Mouse (Mus musculus): ENCODE data around the gene Cyb5r3.
A peak's percentile ranks its signal among the peaks of the same experiment; 100 is the strongest.
"Not testable (repeated sequence)": the region's sequence is repeated elsewhere in the genome, so short reads cannot be mapped to it uniquely, and the experiment has no call there.

Cyb5r3 gene

DNA sequence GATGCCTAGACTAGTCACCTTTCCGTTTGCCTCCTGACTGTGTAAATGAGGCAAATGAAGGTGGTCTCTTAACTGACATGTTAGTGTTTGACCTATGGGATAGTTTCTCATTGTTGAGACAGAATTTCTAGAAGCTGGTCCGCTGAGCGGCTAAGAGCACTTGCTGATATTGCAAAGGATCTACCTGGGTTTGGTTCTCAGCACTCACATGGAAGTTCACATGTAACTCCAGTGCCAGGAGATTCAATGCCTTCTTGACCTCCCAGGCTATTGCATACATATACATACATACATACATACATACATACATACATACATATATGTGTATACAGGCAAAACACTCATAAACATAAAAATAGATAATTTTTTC lies 22.3 kb downstream of the Cyb5r3 start:
- no peak for DNase-seq (ENCODE audit: low spot score)

DNA sequence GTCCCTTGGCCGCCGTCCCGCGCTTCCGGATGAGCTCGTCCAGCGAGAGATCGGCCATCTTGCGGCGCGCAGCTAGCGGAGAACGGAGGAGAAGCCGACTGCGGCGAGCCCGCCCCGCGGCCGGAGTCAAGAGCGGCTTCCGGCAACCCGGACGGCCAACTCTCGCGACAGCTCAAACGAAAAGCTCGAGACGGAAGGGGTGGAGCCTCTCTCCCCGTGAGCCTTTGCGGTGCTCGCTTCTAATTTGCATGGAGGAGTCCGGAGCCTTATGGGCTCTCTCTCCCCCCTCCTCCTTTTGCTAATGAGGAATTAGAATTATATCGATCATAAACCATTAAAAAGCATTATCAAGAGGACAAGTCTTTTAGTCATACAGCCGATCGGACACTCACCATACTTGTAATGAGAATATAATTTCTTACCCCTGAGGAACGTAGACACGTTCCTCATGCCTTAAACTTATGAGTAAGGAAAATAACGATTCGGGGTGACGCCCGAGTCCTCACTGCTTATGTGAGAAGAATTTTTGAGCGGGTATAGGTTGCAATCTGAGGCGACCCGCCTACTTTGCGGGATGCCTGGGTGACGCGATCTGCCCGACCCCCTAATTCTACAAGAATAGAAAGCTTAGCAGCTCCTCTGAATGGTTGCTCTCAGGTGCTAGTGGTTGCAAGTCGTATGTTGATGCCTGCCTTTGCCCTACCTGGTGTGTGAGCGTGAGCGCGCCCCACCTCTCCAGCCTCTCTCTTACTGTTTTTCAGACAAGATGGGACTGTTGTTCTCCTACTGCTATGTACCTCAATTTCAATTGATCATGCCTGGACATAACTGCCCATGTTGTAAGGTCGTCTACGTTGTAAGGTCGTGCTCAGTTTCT lies 23.0 kb downstream of the Cyb5r3 start, which contains the start of gene Poldip3:
Gene Poldip3, minus strand, starts transcription at position 189 of the 877 bp plus-strand sequence.
- DNase-seq (ENCODE audit: low spot score): peak; percentile 99

DNA sequence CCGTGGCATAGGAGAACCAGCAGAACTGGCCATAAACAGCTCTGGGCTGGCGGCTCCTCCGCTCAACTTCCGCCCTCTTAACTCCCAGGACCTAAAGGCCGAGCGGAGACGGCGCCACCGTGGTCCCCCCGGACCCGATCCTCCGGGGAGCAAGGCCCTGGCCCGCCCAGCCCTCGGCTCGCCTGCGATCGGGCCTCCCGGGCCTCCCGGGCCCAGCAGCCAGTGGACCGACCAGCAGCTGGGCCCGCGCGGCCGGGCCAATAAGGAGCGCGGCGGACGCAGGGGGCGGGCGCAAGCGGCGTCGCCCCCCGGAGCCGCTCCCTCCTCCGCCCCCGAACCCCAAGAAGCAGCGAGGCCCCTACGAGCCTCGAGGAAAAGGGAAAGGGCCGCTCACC lies 23.6 kb downstream of the Cyb5r3 start:
- DNase-seq (ENCODE audit: low spot score): no peak

DNA sequence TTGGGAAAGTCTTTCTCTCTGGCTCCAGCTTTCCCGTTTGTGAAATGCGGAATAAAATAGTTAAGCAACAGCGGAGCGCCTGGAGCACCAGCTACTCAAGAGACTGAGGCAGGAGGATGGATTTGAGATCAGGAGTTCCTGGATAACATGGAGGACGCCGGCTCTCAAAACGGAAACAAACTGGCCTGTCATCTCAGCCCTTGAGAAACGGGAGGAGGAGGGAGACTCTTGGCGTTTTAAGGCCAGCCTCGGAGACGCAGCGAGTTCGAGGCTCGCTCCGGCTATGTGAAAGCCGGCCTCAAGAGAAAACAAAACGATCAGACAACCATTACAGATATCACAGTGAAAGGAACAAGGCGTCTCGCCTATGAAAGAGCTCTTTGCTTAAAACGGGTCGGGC lies 24.0 kb downstream of the Cyb5r3 start:
- DNase-seq (ENCODE audit: low spot score): peak; percentile 17

DNA sequence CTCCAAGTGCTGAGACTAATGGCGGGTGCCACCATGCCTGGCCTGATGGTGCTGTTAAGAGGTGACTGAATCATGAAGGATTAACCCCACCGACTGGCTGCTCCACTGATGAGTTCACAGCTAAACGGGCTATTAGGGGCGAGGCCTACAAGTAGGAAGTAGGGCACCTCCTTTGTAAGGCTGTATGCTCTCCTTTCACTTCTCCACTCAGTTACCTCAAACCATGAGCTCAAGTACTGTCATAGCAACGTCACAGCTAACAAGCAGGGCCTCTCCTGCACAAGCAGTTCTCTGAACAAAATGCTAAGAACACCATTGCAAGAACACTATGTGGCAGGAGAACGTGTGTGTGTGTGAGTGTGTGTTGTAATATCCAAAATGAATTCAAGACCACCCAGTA lies 26.9 kb downstream of the Cyb5r3 start:
- DNase-seq (ENCODE audit: low spot score): no peak

DNA sequence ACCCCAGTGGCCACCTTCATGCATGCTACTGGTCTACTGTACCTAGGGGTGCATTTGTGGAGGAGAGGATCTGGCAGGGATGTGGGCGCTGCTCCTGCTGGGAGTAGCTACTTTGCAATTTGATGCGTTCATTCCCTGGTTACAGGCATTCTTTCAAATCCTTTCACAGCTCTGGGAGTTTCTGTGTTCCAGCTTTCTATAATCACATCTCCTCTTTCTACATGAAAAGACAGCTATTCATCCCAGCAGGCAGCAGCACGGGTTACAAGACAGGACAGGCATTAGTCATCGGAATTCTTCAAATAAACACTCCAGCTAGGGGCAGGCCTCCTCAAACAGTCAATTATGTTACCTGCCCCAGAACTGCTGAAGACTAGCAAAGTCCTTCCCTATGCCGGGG lies 29.5 kb downstream of the Cyb5r3 start:
- DNase-seq (ENCODE audit: low spot score): no peak

DNA sequence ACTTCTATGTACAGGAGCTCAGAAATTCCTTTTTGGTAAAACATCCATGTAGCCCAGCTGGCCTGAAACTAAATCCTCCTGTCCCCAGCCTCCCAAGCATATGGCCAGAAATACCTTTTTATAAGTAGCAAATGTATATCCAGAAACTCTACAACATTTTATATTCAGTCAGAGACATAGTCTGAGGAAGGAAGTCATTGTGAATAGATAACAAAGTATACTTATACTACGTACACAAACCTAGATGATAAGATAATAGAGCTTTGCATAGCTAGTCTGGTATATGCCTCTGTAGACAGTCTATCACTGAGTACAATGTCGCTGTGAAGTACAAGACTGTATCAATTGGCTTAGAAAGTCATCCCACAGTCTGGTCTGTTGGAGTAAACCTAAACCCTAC lies 36.7 kb downstream of the Cyb5r3 start:
- DNase-seq (ENCODE audit: low spot score): no peak

DNA sequence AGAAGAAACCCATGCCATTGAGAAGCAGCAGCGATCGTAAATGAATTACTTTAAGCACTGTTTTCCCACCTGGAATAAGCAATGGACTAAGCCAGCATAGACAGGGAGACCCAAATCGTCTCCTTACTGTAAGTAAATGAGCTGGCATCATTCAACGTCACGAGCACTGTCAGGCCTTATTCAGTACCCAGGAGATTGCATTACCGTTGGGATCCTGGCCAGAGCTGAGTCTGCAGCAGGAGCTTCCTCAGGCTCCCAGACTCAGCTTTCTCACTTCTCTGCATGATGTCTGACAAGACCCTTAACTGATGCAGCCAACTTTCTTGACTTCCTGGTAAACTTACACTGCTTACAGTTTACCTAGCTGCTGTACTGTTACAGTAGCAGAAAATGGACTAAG lies 37.7 kb downstream of the Cyb5r3 start:
- DNase-seq (ENCODE audit: low spot score): no peak

DNA sequence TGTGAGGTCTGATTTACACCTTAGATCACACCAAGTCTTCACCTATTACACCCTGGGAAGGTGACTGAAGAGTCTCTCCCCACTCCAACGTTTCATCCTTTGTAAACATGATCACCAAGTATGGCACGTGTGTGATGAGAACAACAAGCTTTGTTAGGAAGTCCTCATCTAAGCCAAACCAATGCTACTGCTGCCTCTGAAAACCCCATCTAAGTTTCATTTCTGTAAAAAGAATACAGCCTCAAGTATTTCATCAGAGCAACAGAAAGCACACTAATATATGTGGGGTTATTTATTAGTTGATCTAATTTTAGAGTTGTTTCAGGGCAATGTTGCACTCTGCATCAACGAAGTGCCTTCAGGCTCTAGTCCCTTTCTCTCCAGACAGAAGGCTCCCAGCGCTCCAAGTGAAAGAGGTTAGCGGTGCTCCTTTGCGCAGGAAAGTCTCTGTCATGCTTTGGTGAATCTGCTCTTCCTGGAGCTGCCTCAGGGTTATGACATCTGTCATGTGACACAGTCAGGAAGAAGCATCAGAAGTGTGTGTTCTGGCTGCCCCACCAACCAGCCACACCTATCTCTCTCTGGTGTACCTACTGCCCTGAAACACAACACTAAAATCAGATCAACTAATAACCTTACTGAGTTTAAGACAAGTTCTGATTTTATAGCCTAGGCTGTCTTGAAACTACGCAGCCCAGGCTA lies 42.7 kb downstream of the Cyb5r3 start:
- no peak for DNase-seq (ENCODE audit: low spot score)

DNA sequence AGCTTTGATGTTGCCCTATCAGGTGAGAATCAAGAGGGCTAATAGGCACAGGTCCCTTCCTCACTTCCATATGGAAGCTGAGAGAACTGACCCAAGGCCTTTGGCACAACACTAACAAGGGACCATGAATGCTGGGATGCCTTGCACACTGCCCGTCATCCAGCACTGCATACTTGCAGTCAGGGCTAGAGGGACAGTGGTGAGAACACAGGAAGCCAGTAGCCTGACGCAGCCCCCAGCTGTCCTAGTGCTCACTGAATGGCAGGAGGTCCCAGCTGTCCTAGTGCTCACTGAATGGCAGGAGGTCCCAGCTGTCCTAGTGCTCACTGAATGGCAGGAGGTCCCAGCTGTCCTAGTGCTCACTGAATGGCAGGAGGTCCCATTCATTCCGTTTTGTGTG lies 45.4 kb downstream of the Cyb5r3 start:
- not testable (repeated sequence) for DNase-seq (ENCODE audit: low spot score)

DNA sequence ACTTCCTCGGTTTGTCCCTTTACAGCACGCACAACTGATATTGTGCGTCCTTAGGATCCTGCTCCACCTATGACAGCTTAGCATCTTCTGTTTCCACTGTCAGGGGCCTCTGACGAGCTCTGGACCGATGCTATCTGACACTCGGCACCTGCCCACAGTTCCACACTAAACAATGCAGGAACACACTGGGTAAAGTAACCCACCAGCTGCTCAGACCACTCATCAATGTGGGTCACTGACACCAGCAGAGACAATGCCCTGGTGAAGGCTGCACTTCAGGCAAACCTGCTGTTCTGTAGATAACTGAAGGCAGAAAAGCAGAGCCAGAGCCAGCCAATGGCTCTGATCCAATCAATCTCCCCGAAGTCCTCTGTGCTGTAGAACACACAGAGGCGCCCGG lies 45.8 kb downstream of the Cyb5r3 start:
- no peak for DNase-seq (ENCODE audit: low spot score)

DNA sequence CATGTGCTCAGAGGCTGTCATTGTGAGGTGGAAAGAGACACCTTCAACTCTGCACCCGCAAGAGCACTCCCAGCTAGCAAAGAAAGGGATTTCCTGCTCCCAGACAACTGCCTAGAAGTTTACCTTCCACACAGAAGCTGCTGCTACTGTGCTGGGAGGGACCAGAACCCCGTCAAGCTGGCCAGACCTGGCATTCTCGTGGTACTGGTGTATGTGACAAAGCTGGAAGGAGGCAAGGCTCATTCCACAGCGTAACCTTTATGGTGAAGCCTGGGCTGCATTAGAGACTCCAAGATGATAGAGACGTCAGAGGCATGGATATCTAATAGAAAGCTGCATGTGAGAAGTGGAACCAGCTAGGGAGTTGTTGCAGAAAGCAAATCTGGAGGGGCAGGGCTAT lies 47.8 kb downstream of the Cyb5r3 start:
- no peak for DNase-seq (ENCODE audit: low spot score)

DNA sequence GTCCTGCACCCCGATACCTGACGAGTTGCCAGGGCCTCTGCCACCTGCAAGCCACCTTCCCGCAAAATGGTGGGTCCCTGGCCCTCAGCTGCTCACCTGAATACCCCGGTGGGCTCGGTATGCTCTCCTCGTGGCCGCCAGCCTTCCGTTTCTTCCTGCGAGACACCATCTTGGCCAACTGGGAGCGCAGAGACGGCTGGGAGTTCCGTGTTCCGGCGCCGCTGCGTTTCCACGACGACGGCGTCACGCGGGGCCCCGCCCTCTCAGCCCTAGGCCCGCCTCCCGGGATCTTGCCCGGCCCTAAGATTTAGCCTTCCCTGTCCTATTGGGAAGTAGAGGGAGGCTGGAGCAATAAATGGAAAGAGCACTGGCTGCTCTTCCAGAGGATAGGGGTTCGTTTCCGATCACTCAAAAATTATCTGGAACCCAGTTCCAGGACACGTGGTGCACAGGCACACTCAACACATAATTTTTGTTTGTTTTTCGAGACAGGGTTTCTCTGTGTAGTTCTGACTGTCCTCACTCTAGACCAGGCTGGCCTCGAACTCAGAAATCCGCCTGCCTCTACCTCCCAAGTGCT lies 49.7 kb downstream of the Cyb5r3 start, which contains the start of gene Rrp7a:
Gene Rrp7a, minus strand, starts transcription at position 236 of the 580 bp plus-strand sequence.
- peak; percentile 78 for DNase-seq (ENCODE audit: low spot score)

DNA sequence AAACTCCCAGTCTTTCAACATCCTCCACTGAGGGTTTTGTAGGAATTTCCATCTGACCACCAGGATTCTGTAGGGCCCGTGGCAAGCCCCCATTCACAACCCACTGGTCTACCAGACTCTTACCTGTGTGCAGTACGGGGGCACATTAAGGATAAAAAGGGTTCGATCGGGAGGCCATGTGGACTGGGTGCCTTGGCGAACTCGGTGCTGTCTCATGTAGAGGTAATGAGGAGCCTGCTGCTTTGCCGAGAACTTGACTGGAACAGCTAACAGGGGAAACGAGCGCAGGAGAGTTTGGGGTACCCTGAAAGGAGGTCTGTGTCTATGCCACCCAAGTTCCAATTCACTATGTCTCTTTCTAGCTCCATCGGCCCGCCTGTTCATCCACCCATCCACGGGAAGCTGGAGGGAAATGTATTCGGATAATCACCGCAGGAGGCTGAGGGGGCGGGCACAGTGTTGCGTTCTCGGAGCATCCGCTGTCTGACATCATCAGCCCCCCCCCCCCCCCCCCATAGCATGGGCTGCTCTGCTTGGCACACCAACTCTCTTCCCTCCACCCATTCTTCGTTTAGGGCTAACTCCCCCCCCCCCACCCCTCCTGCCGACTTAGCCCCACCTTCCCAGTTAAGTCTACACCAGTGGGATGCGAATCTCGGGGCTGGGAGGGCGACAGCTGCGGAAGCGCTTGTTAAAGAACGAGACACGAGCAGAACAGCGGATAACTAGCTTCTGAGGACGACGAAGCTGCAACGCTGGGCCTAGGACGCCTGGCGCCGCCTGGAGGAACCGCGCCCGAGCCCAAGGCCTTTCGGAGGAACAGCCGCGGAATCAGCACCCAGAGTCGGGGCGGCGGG lies 50.5 kb downstream of the Cyb5r3 start:
- peak; percentile 14 for DNase-seq (ENCODE audit: low spot score)

DNA sequence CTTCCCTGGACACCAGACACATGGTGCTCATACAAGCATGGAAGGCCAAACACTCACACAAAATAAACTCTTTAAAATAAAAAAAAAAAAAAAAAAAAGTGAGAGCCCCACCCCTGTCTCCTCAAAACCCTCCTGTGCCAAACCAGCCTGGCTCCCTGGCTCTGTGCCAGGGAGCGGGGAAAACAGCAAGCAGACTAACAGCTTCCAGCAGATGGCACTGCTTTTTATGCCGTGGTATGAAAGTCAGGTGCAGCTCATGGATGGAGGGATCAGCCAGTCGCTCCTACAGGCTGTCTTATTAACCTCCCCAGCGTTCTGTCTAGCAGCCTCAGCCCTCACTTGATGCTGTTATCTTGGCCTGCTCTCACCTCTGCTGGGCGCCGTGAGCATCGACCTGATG lies 54.0 kb downstream of the Cyb5r3 start:
- no peak for DNase-seq (ENCODE audit: low spot score)

DNA sequence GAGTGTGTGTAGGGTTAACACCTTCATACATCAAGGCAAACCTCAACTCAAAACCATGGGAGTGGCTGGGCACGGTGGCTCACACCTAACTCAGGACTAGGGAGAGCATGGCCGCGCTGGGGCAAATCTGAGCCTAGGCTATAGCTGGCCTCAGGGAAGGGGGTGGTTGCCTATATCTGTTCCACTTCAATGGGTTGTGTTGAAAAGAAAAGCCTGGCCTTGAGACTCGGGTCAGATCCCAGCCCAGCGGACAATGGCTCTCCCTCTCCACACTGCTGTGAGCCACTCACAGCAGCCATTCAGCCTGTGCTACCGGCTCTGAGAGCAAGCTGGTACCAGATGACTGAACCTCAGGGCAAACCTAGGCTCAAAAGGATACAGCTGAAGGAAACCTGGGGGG lies 57.3 kb downstream of the Cyb5r3 start:
- no peak for DNase-seq (ENCODE audit: low spot score)

DNA sequence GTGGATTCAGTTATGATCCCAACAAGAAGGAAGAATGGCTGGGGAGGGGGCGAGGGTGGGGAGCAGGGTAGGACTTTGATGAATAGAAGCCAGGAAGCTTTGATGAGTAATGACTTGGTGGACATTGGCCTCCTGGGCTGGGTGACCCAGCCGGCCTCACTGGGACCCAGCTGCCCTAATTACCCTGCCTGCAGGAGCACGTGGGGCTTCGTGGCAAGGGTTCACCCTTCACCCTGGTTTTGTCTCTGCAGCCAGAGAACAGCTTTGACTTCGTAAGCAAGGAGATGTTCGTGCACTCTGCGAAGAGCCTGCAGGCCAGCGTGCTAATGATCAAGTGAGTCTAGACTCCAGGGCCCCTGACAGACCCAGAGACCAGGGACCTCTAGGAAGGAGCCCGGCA lies 58.3 kb downstream of the Cyb5r3 start:
- DNase-seq (ENCODE audit: low spot score): no peak

DNA sequence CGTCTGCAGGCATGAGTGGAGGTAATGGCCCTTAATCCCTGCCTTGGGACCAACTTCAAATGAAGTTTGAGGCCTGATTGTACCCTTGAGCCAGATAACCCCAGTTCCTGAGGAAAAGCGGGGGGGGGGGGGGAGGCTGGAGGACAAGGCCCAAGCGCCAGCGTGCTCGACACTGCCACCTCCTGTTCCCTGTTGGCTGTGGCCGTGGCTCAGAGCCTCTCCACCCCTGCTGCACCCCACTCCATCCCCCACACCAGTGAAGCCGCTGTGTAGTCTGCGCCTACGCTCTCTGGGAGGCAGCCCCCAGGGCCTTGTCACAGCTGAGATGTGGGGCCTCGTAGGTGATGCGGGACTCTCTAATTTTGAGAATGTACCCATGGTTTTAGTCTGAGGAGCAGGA lies 59.5 kb downstream of the Cyb5r3 start:
- DNase-seq (ENCODE audit: low spot score): peak; percentile 18

DNA sequence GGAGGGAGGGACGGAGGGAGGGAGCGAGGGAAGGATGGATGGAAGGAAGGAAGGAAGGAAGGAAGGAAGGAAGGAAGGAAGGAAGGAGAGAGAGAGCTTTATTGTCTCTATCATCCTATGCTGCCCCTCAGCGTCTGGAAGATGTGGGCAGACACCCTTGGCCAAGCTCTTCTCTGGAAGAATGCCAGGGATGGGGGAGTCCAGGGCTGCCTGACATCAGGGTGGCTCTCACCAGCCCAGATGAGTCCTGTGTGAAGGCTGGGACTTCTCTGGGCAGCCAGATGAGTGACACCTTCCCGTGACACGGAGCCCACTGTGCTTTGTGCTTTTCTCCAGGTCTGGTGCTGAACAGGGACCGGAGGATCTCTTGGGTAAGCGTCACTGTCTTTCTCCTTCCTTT lies 60.5 kb downstream of the Cyb5r3 start:
- no peak for DNase-seq (ENCODE audit: low spot score)

DNA sequence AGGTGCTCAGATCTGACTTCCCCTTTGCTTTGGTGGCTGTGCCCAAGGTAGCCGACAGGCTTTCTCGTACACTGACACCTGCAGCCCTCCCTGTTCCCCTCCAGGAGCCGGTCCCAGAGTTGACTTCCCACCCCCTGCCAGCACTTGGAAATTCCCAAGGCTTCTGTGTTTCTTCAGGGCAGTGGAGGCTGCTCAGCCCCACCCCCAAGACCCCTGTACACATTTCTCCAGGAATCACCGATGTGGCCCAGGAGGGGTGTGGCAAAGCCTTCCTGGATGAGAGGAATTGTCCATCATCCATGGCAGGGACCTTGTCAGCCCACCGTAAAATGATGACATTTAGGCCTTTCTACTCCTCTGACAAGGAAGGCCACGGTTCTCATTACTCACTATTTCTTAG lies 61.1 kb downstream of the Cyb5r3 start:
- DNase-seq (ENCODE audit: low spot score): no peak

DNA sequence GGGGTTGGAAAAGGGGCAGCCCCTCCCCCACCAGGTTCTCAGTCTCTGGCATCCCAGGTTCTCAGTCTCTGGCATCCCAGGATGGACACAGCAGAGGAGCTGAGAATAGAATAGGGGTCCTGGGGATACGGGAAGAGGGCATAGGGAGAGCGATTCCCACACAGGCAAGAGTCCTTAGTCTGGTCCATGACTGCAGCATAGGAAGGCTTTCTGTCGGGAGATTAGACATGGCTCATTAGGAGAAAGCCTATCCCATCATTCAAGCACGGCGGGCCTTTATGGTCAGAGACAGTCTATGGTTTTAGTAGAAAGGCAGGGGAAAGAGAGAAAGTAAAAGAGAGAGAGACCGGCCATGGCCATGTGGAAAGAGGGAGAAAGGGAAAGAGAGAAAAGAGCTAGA lies 64.6 kb downstream of the Cyb5r3 start:
- DNase-seq (ENCODE audit: low spot score): no peak

DNA sequence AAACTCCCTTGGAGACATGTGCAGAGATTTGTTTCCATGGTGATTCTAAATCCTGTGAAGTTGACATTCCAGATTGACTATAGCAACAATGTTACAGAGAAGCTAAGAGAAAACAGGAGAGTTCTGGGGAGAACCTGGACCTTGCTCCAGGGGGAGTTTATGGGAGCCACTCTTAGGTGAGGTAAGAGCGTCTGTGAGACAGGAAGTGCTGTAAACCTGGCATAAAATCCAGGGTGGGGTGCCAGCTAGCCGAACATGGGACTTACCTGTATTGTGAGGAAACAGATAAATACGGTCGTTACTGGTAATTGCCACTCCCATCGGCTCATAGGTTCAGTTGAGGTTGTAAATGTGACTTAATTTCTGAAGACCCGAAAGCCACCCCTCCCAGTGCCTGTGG lies 66.0 kb downstream of the Cyb5r3 start:
- no peak for DNase-seq (ENCODE audit: low spot score)

Data from spleen, adult 12 weeks (tissue).